Mouse (Mus musculus) layer of hippocampus, postnatal 14 days (tissue): ENCODE results near the gene H2al1g. TPM values are rescaled to one million over a fixed set of nuclear protein-coding genes. Genes with fewer than 3 reads are reported as not detected.

Source experiments
- total RNA-seq, 2 experiments: library from RNA; stranded (reverse); gene quantifications; 2 replicates each; pipeline ENCODE4 v1.2.3; 2021

Gene H2al1g
- total RNA-seq, 2 experiments from 2014 or later = not detected

Other genes starting within 250 kb of the H2al1g start
- not detected for gene H2al1a, start 19.0 kb upstream of the H2al1g start, total RNA-seq
- not detected for gene H2al1b, start 15.8 kb upstream of the H2al1g start, total RNA-seq
- gene H2al1c, start 12.6 kb upstream of the H2al1g start, total RNA-seq = not detected
- gene H2al1d, start 9.4 kb upstream of the H2al1g start, total RNA-seq = not detected
- gene H2al1e, start 6.3 kb upstream of the H2al1g start, total RNA-seq = not detected
- not detected for gene H2al1f, start 3.1 kb upstream of the H2al1g start, total RNA-seq
- gene H2al1h, start 3.2 kb downstream of the H2al1g start, total RNA-seq = not detected
- gene H2al1i, start 6.4 kb downstream of the H2al1g start, total RNA-seq = not detected
- gene H2al1j, start 9.6 kb downstream of the H2al1g start, total RNA-seq = not detected